Mouse (Mus musculus): ENCODE results near the gene Slx4ip. TPM values are rescaled to one million over a fixed set of nuclear protein-coding genes. Genes with fewer than 3 reads are reported as not detected.

Slx4ip gene
- polyA plus RNA-seq, 1 experiment from 2014 or later, result 3.5 TPM

DNA sequence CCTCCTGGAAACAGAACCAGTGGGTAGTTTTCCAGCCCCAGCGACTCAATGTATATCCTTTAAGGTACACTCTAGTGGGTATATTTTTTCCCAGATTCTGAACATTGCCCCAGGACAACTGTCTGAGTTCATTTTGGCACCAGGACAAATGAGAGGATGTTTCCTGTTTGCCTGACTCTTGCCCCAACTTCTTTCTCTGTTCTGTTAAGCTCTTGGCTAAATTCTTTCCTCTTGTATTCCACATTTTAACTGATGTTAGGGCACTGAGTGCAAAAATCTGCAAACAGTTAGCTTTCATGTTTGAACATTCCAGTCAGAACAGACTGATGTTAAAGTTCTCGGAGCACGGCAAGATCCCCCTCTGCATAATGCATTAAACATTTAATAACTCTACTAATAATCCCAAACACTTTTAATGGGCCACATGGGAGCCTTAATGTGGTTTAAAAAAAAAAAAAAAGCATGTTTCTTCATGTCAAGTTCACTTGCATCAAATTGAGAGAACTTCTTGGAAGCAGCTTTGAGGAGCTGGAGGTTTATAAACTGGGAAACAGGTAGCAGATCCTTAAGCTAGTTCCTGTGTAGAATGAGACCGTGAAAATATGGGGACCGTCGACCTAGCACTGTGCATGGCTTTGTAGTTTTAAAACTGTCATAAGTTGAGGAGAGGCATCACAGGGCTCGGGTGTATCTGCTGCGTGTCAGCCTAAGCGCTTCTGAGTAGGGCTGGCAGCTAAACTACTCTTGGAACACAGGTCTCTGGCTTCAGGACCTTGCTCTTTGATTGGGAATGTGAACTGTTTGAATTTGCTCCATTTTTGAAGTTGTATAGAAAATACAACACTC lies 64.9 kb downstream of the Slx4ip start:
- 77% methylated on average over 9 of the region's 9 CpGs for WGBS (ENCODE audit: insufficient replicate concordance)
- H3K27me3 ChIP-seq (replicated peaks), result no peaks in the 10 kb centered on the region
- no peak overlapping the region for H3K4me2 ChIP-seq
- H3K27ac ChIP-seq, result no peak overlapping the region
- no peak overlapping the region for H3K4me3 ChIP-seq
- no peaks in the 10 kb centered on the region for H3K9me3 ChIP-seq (replicated peaks)
- no peak overlapping the region for H3K9ac ChIP-seq
- ATAC-seq, result no peak
- no peaks in the 10 kb centered on the region for H3K36me3 ChIP-seq
- peaks cover 15% of the 10 kb centered on the region for H3K4me1 ChIP-seq

DNA sequence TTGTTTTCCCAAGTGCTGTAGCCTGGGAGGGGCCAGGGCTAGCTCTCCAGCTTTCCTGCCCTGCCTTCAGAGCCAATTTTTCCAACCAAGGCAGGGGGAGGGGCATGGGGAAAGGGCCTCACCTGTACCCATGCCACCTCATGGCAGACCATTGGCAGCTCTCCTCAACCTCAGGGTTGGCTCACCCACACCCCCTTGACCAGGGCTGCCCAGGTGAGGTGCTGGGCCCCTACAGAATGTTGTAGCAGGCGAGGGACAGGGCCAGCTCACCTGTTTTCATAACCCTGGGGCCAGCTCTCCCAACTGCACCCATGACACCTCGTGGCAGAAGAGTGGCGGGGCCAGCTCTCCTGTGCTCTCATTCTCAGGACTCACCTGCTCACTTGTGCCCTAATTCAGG lies 67.7 kb downstream of the Slx4ip start:
- 74% methylated on average over 3 of the region's 3 CpGs for WGBS (ENCODE audit: insufficient replicate concordance)
- ATAC-seq, result no peak
- no peaks in the 10 kb centered on the region for H3K9me3 ChIP-seq (replicated peaks)
- H3K4me1 ChIP-seq, result 0 out of 2 replicates have a peak, but pooled peaks cover 6% of the 10 kb centered on the region
- no peak overlapping the region for H3K4me3 ChIP-seq
- H3K36me3 ChIP-seq, result no peaks in the 10 kb centered on the region
- H3K27me3 ChIP-seq (replicated peaks), result no peaks in the 10 kb centered on the region
- H3K4me2 ChIP-seq, result no peak overlapping the region
- H3K27ac ChIP-seq, result no peak overlapping the region
- no peak overlapping the region for H3K9ac ChIP-seq

DNA sequence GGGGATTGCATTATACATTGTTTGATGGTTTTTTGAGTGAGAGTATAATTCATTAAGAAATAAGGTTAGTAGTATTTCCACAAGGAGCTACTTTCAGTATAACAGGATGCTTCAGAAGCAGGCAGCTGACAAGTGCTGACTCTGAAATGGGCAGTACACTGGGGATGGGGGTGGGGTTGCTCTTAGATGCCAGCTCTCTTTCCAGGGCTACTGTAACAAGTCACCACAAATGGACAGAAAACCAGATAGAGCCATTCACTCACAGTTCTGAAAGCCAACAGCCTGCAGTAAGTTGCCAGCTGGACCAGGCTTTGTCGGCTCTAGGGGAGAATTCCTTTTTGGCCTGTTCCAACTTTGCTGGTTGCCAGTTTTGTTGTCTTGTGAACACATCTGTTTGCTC lies 84.8 kb downstream of the Slx4ip start:
- Histone ChIP-seq H3K4me2 (no peak overlapping the region), H3K27me3 (replicated peaks) (no peaks in the 10 kb centered on the region), H3K27ac (no peak overlapping the region), H3K4me3 (no peak overlapping the region), H3K9me3 (replicated peaks) (no peaks in the 10 kb centered on the region), H3K36me3 (no peaks in the 10 kb centered on the region), H3K9ac (no peak overlapping the region), H3K4me1 (no peaks in the 10 kb centered on the region)
- WGBS (ENCODE audit: insufficient replicate concordance), result 62% methylated on average over 1 of the region's 1 CpGs
- ATAC-seq, result no peak

DNA sequence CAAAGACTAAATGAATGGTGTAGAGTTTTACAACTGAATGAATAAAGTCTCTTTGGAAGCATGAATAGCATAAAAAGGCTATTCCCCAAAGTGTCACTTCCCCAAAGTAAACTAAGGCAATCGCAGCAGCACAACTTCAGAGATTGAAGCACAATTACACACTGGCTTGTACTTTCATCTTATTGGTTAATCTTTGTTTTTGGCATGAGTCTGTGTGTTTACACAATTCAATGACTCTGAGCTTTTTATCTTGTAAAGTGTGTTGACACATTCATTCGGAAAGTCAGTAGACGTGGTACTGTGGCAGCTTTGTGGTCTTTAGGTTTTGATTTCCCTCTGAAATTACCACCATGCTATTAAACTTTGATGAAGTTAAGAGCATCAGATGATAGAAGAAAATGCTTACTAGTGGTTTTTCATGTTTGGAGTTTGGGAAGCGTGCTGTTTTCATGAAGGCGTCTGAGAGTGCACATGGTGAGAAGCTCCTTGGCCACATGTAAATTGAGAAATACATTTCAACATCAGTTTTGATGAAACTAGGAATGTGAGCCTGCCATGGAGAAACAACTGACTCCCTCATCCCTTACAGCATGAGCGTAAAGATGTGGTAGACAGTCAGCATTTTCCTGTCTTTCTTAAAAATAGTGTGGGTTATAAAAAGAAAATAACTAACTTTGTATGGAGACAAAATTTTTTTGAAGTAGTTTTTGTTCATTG lies 88.2 kb downstream of the Slx4ip start:
- Histone ChIP-seq H3K27ac (no peak overlapping the region), H3K4me3 (no peak overlapping the region), H3K9me3 (replicated peaks) (no peaks in the 10 kb centered on the region), H3K9ac (no peak overlapping the region), H3K27me3 (replicated peaks) (no peaks in the 10 kb centered on the region), H3K4me2 (no peak overlapping the region), H3K36me3 (no peaks in the 10 kb centered on the region), H3K4me1 (no peaks in the 10 kb centered on the region)
- ATAC-seq, result no peak
- 76% methylated on average over 6 of the region's 6 CpGs for WGBS (ENCODE audit: insufficient replicate concordance)

DNA sequence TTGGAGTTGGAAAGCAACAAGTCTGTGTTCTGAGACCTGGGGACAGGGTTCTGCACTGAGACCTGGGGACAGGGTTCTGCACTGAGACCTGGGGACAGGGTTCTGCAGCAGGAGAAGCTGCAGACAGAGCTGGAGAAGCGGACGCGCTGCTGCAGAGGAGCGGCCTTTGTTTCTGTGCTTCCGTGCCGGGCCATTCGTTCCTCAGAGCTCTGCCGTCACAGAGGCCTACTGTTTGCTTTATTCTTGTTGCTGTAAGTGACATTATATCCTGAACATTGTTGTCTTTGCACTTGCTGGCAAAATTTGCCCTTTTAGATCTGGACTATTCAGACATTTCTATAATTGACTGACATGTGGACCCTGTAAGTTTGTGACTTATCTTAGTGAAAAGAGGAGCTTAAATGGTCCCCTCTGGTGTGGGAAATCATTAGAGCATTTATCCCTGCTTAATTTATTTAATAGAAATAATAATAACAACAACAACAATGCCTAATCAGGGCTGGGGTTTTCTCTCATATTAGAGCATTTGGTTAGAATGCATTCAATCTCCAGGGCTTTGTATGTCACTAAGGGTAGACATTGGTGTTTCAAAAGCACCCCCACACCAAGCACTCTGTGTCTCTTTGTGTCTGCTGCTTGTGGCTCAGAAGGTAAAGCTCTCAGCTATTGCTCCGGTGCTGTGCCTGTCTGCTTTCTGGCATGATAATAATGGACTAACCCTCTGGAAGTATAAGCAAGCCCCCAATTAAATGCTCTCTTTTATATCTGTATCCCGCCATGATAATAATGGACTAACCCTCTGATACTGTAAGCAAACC lies 90.3 kb downstream of the Slx4ip start:
- no peak overlapping the region for H3K27ac ChIP-seq
- no peak for ATAC-seq
- H3K27me3 ChIP-seq (replicated peaks), result no peaks in the 10 kb centered on the region
- no peak overlapping the region for H3K9ac ChIP-seq
- H3K36me3 ChIP-seq, result no peaks in the 10 kb centered on the region
- no peak overlapping the region for H3K4me2 ChIP-seq
- no peak overlapping the region for H3K4me3 ChIP-seq
- WGBS (ENCODE audit: insufficient replicate concordance), result 85% methylated on average over 10 of the region's 10 CpGs
- H3K4me1 ChIP-seq, result peaks cover 4% of the 10 kb centered on the region; the same call in 1 of the 2 replicates
- H3K9me3 ChIP-seq (replicated peaks), result no peaks in the 10 kb centered on the region

DNA sequence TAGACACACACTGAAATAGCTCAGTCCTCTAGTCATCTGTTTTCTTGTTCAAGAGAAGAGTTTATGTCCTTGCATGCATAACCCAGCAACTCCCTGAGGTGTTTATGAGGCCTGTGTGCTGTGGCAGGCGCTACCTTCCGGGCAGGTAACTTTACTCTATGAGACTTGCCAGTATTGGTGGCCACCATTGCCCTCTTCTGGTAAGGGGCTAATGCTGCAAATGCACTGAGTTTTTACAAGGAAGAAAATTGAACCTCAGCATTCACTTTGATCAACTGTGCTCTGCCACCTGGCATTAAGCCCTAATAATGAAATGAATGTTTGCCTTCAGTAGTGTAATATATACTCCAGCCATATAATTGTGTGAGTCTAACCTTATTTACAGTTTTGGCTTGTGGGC lies 92.9 kb downstream of the Slx4ip start:
- no peaks in the 10 kb centered on the region for H3K9me3 ChIP-seq (replicated peaks)
- H3K9ac ChIP-seq, result no peak overlapping the region
- H3K4me2 ChIP-seq, result no peak overlapping the region
- no peaks in the 10 kb centered on the region for H3K27me3 ChIP-seq (replicated peaks)
- 69% methylated on average over 2 of the region's 2 CpGs for WGBS (ENCODE audit: insufficient replicate concordance)
- H3K36me3 ChIP-seq, result no peaks in the 10 kb centered on the region
- peaks cover 9% of the 10 kb centered on the region; the same call in 1 of the 2 replicates for H3K4me1 ChIP-seq
- H3K4me3 ChIP-seq, result no peak overlapping the region
- no peak for ATAC-seq
- H3K27ac ChIP-seq, result no peak overlapping the region

DNA sequence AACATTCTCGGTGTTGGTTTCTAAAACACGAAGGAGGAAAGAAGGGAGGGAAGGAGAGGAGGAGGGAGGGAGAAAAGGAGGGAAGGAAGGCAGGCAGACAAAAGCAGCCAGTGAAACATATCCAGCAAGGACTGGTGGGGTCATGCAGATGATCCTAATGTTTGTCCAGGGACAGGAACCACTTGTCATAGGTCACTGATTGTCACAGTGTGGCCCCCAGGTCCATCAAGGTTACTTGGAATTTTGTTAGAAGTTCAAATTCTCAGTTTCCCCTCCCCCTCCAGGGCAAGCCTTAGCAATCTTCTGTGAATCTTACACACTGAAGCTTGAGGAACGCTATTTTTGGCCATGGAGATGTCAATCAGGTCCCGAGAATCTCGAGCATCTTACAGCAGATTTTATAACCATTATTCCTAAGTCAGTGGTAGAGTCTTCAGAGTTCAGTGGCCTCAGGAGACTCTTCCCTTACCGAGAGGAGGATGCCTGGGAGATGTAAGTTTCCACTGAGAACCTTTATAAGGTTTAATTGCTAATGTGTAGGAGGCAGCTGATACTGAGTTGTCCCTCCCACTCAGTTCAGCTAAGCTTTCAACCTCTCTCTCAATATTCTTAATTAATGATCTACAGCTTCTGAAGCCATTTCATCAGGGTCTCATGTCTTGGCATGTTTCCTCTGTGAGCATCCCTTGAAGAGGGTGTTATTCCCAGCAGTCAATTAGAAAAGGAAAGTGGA lies 95.1 kb downstream of the Slx4ip start:
- Histone ChIP-seq H3K36me3 (no peaks in the 10 kb centered on the region), H3K4me1 (peaks cover 9% of the 10 kb centered on the region; the same call in 1 of the 2 replicates), H3K27ac (no peak overlapping the region), H3K9me3 (replicated peaks) (no peaks in the 10 kb centered on the region), H3K9ac (no peak overlapping the region), H3K4me3 (no peak overlapping the region), H3K4me2 (no peak overlapping the region), H3K27me3 (replicated peaks) (no peaks in the 10 kb centered on the region)
- WGBS (ENCODE audit: insufficient replicate concordance), result 62% methylated on average over 6 of the region's 6 CpGs
- no peak for ATAC-seq

DNA sequence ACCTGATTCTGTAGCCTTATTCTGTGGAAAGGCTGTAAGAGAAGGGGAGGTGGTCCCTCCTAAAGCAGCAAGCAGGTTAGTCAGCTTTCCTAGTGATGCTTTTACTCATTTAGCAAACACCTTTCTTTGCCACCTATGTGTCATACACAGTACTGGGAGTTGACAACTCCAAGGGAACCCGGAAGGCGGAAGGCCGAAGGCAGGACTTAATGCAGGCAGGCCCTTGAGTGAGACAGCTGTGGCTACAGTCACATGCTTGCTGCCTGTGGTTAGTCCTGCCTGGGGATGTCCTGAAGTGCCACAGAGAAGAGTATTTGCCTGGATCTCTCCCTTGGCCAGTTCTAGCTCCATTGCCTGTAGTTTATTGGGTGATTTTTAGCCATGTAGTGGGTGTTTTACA lies 102.1 kb downstream of the Slx4ip start:
- Histone ChIP-seq H3K4me1 (no peaks in the 10 kb centered on the region), H3K27ac (no peak overlapping the region), H3K4me3 (no peak overlapping the region), H3K27me3 (replicated peaks) (no peaks in the 10 kb centered on the region), H3K36me3 (no peaks in the 10 kb centered on the region), H3K9ac (no peak overlapping the region), H3K4me2 (no peak overlapping the region), H3K9me3 (replicated peaks) (no peaks in the 10 kb centered on the region)
- no peak for ATAC-seq
- 93% methylated on average over 3 of the region's 3 CpGs for WGBS (ENCODE audit: insufficient replicate concordance)

DNA sequence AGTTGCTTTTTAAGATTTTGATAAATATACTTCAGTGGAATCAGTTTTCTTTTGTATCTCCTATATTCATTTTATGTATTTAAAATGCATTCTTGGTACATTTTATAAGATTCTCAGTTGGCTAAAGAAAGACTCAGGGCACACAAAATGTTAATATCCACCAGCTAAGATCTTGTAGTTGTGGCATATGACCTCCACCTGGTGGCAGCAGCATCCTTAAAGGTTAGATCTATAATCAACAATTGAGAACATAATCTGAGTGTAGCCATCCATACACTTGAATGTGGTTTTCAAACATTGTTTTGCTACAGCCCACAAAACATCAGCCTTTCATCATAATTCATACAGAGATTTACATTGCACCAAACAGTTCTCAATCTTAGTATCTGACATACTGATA lies 106.1 kb downstream of the Slx4ip start:
- no peak for ATAC-seq
- Histone ChIP-seq H3K9me3 (replicated peaks) (no peaks in the 10 kb centered on the region), H3K27me3 (replicated peaks) (no peaks in the 10 kb centered on the region)

DNA sequence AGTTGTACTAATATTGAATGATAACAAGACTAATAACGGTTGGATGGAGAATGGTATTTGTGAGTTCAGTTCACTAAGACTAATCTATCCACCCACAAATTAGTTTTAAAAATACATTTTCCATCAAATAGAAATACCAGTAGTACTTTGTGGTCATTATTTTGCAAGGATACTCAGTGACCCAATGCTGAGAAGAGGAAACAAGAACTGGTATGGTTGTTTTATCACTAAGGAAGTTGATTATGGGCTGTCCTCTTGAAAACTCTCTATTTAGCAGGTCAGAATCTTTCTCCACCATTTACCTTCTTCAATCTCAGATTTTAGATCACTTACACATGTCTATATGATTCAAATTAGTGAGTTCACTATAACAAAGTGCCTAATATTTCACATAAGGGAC lies 111.0 kb downstream of the Slx4ip start:
- no peak for ATAC-seq
- Histone ChIP-seq H3K4me3 (no peak overlapping the region), H3K36me3 (no peaks in the 10 kb centered on the region), H3K4me1 (no peaks in the 10 kb centered on the region), H3K4me2 (no peak overlapping the region), H3K9me3 (replicated peaks) (no peaks in the 10 kb centered on the region), H3K27me3 (replicated peaks) (no peaks in the 10 kb centered on the region), H3K9ac (no peak overlapping the region), H3K27ac (no peak overlapping the region)
- 82% methylated on average over 1 of the region's 1 CpGs for WGBS (ENCODE audit: insufficient replicate concordance)

More for the DNA sequence above, 106.1 kb downstream of the Slx4ip start:
- H3K27ac ChIP-seq, result no peak overlapping the region
- no peaks in the 10 kb centered on the region for H3K36me3 ChIP-seq
- no peak overlapping the region for H3K4me2 ChIP-seq
- no peak overlapping the region for H3K4me3 ChIP-seq
- no peak overlapping the region for H3K9ac ChIP-seq
- H3K4me1 ChIP-seq, result no peaks in the 10 kb centered on the region

DNA sequence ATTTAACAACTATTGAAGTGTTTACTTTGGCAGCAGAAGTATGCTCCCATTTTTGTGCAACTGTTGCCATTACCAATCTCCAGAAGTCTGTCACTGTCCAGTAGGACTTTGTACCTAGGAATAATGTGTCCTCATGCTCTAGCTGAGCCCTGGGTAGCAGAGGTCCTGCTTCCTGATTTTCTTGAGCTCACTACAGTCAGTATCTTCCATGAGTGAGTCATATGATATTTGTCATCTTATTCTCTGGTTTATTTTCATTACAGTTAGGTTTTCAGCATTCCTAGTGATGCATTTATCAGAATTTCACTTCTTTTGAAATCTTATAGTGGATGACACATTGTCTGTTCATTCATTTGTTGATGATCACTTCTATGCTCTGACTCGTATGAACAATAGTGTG lies 115.6 kb downstream of the Slx4ip start:
- Histone ChIP-seq H3K27ac (no peak overlapping the region), H3K4me3 (no peak overlapping the region), H3K9ac (no peak overlapping the region), H3K4me2 (no peak overlapping the region), H3K9me3 (replicated peaks) (no peaks in the 10 kb centered on the region), H3K4me1 (no peaks in the 10 kb centered on the region), H3K27me3 (replicated peaks) (no peaks in the 10 kb centered on the region), H3K36me3 (no peaks in the 10 kb centered on the region)
- 79% methylated on average over 1 of the region's 1 CpGs for WGBS (ENCODE audit: insufficient replicate concordance)
- ATAC-seq, result no peak
